Mouse (Mus musculus): ENCODE results near the gene Cyp2w1.
"Not testable (repeated sequence)": the region's sequence is repeated elsewhere in the genome, so short reads cannot be mapped to it uniquely, and the experiment has no call there.

The Cyp2w1 gene

GRCm38 (mm10) chr5:139383234-139383633 lies 30.8 kb downstream of the Cyp2w1 start:
- DNase-seq (ENCODE audit: extremely low read depth, low read depth), result no peak

GRCm38 (mm10) chr5:139384531-139384930 lies 32.1 kb downstream of the Cyp2w1 start:
- DNase-seq (ENCODE audit: extremely low read depth, low read depth), result no peak

DNA sequence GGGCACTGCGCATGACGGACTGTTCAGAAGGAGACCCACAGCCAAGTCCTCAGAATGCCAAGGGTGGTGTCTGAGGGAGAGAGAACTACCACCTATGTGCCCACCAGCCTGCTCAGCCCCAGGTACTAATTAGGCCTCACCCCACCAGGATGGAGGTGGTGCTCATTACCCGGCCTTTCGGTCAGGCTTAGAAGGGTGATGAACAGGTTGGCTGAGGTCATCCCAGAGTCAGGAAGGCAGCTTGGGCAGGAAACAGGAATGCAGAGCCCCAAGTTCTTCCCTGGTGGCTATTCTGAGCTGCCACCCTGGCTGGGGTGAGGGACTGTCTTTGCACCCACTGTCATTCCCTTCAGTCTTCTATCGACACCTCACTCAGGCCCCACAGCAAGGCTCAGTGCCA lies 33.6 kb downstream of the Cyp2w1 start:
- no peak for DNase-seq (ENCODE audit: extremely low read depth, low read depth)

DNA sequence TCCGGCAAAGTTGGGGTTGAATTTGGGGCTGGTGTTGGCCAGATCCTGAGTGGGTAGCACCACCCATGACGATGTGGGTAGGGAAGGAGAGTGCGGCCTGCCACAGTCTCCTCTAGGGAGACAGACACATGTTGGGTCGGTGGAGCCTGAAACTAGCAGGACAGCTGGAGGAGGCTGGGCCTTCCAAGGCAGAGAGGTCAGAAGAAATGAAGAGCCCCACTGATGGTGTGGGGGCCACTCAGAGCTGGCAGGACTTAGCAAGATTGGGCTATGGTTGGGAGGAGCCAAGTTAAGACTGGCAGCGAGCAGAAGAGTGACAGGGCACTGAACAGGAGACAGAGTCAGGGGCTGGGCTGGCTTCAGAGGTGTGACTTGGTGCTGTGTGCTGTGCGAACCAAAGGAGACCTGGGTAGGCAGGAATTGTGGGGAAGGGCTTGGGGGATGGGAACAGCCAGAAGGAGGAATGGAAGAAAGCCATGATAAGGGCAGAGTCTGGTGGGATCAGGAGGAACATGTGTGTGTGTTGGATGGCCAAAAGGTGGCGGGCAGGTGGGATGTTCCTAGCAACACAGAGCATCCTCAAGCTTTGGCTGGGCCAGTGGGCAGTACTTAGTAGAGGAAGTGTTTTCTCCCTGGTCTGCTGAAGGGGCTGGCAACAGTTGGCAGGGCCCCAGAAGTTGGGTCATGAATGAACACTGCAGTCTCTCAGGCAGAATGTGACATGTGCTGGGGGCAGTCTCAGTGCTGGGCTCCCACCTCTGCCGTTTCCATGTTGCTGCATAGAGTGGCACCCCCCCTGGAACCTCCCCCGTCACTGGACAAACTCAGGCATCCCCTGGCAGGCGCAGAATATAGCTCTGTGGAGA lies 35.1 kb downstream of the Cyp2w1 start:
- no peak for DNase-seq (ENCODE audit: extremely low read depth, low read depth)

- DNase-seq (ENCODE audit: extremely low read depth, low read depth), result no peak
Observed at GRCm38 (mm10) chr5:139388195-139388570, 35.8 kb downstream of the Cyp2w1 start.

- peak; percentile 72 for DNase-seq (ENCODE audit: extremely low read depth, low read depth)
Observed at GRCm38 (mm10) chr5:139388694-139389675, 36.6 kb downstream of the Cyp2w1 start.

- DNase-seq (ENCODE audit: extremely low read depth, low read depth), result peak; percentile 55
Observed at GRCm38 (mm10) chr5:139389676-139390061, 37.3 kb downstream of the Cyp2w1 start.

DNA sequence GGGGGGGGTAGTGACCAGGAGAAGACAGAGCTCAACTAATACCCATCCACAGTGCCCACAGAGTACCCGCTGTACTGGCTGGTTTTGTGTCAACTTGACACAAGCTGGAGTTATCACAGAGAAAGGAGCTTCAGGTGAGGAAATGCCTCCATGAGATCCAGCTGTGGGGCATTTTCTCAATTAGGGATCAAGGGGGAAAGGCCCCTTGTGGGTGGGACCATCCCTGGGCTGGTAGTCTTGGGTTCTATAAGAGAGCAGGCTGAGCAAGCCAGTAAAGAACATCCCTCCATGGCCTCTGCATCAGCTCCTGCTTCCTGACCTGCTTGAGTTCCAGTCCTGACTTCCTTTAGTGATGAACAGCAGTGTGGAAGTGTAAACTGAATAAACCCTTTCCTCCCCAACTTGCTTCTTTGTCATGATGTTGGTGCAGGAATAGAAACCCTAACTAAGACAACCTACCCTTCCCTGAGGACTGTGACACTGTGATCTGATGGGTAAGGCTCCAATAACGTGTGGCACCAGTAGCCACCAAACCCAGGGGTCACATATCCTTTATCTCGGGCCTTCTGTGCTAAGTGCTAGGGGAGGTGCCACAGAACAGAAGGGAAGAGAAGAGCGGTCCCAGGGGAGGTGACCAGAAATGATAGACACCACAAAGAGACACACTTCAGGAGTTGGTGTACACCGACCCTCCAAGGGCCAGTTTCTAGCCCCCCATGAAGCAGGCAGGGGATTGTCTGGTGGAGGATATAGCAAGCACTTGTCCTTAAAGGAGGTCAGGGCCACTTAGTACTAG lies 38.1 kb downstream of the Cyp2w1 start:
- not testable (repeated sequence) for DNase-seq (ENCODE audit: extremely low read depth, low read depth)

DNA sequence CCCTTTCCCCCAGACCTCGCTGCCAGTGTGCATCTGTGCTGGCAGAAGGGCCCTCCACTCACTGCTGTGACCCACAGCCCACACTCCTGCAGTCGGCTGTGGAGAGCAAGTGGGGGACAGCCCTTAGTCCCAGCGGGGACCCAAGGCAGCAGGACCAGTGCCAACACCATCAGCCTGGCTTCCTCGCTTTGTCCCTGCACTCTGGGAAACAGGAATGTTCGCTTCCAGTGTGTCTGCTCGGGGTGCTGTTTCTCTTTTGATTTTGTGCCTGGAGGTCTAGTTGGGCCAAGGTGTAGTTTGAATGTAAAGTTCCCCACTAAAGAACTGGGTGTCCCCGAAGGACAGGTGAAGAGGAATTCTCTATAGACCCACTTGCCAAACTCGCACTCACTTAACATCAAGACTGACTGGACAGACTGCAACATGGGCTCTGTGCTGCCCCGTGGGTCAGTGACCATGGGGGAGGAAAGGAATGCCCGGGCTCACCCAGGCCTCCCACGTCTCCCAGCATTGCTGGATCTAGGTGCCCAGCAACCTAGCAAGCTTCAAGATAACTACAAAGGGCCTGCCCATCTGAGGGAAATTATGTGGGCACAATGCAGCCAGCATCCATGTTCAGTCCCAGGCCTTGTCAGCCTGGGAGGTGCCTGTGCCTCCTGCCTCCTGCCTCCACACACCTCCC lies 39.0 kb downstream of the Cyp2w1 start:
- DNase-seq (ENCODE audit: extremely low read depth, low read depth), result no peak

GRCm38 (mm10) chr5:139392219-139393196 lies 40.1 kb downstream of the Cyp2w1 start:
- no peak for DNase-seq (ENCODE audit: extremely low read depth, low read depth)

DNA sequence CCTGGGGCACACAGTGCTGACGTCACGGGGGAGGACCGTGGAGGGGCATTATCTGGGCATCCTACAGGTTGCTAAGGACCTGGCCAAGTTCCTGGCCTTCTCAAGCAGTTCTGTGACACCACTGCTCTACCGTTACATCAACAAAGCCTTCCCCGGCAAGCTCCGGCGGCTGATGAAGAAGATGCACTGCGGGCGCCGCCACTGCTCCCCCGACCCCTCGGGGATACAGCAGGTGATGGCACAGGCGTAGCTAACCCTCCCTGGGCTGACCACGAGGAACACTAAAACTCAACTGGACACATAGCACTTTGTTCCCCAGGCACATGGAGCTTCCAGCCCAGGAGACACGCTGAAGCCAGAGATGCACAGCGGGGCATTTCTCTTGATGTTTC lies 40.8 kb downstream of the Cyp2w1 start:
- DNase-seq (ENCODE audit: extremely low read depth, low read depth), result no peak

DNA sequence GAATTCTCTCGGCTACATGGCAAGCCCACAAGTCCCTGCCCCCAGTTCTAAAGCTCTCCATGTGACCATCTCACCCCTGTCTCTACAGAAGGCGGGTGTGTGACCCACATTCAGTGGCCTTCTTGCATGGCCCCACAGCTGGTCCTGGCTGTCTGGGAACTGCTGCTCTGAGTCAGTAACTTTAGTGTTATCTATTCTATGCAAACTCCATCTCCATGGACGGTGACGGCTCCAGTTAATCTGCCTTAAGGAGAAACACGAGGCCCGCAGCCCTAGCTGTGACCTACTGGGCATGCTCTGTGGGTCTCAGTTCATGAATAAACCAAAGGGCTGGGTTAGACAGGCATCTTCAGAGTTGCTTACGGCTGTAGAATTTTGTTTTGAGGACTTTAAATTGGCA lies 42.0 kb downstream of the Cyp2w1 start:
- no peak for DNase-seq (ENCODE audit: extremely low read depth, low read depth)

GRCm38 (mm10) chr5:139395528-139395927 lies 43.1 kb downstream of the Cyp2w1 start:
- no peak for DNase-seq (ENCODE audit: extremely low read depth, low read depth)

DNA sequence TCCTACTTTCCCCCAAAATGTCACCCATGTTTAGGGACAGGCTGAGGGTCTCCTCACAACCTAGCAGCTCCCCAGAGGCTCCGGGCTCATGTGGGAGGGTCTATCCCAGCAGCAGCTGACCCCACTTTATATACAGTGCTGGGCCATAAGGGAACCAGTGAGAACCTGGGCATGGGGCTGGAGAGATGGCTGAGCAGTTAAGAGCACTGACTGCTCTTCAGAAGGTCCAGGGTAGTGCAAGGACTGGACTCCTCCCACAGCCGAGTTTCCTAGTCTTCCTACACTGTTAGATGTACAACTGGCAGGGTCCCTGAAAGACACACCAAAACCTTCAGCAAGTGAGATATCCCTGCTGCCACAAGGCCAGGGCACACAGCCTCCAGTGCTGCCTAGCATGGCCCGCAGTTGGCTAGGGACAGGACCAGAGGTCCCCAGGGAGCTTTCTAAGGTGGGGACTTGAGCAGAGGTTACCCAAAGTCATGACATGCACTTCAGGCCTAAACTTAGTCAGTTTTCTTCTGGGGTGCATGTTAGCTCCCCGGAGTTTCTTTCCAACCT lies 45.0 kb downstream of the Cyp2w1 start:
- no peak for DNase-seq (ENCODE audit: extremely low read depth, low read depth)

- peak; percentile 87 for DNase-seq (ENCODE audit: extremely low read depth, low read depth)
Observed at GRCm38 (mm10) chr5:139397959-139398753, 45.7 kb downstream of the Cyp2w1 start.

DNA sequence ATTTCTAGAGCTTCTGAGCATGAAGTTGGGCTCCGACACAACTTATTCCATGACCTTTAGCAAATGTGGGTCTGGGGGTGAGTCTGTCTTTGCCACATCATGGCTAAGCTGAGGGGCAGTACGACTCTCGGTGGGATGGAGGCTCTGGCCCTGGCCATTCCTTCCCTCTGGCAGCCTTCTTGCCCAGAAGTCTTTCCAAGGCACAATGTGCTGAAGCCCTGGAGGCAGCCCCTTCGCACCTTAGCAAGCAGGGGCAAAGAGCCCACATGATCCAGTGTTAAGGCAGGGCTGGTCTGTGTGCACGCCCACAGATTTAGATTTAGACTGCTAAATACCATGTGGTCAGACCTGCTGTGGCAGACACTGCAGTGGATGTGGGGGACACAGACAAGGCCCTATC lies 46.4 kb downstream of the Cyp2w1 start:
- no peak for DNase-seq (ENCODE audit: extremely low read depth, low read depth)

- DNase-seq (ENCODE audit: extremely low read depth, low read depth), result no peak
Observed at GRCm38 (mm10) chr5:139399991-139400390, 47.6 kb downstream of the Cyp2w1 start.

- no peak for DNase-seq (ENCODE audit: extremely low read depth, low read depth)
Observed at GRCm38 (mm10) chr5:139402106-139402505, 49.7 kb downstream of the Cyp2w1 start.

All from MEL-GATA-1-ER (cell line).